Mouse (Mus musculus): ENCODE measurements around the gene Cacna2d1.

Gene Cacna2d1

DNA sequence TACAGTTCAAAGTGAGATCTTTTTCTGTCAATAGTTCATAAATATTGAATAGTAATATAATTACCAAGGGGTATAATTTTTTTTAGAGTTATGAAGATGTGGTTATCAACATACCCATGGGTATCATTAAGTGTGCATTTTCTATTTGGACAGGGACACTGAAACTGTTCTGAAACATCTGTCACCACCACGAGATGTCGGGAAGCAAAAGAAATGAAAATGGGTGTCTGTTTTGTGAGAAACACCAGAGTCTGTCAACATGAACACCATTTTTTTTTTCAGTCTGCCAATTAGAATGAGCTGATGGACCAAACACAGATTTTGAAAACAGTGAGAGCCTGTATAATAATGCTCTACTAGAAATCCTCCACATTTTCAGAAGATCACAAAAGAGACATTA, 153.5 kb downstream of the Cacna2d1 start:
- Histone ChIP-seq H3K4me3 (replicated peaks; ENCODE audit: low read length) (no peak overlapping the region), H3K27me3 (ENCODE audit: insufficient read depth, low read length) (no peaks in the 10 kb centered on the region), H3K9me3 (ENCODE audit: low read length) (no peaks in the 10 kb centered on the region), H3K36me3 (ENCODE audit: insufficient read depth, low read length) (no peaks in the 10 kb centered on the region), H3K4me1 (replicated peaks; ENCODE audit: low read depth, low read length) (no peaks in the 10 kb centered on the region)
- no peak for TF ChIP-seq CTCF (conservative IDR thresholded peaks at IDR 0.05; ENCODE audit: low read length)
- TF ChIP-seq NANOG (IDR thresholded peaks at IDR 0.05; ENCODE audit: borderline replicate concordance, low read length): no peak
- TF ChIP-seq POU5F1 (IDR thresholded peaks at IDR 0.05; ENCODE audit: borderline replicate concordance, low read length): no peak

DNA sequence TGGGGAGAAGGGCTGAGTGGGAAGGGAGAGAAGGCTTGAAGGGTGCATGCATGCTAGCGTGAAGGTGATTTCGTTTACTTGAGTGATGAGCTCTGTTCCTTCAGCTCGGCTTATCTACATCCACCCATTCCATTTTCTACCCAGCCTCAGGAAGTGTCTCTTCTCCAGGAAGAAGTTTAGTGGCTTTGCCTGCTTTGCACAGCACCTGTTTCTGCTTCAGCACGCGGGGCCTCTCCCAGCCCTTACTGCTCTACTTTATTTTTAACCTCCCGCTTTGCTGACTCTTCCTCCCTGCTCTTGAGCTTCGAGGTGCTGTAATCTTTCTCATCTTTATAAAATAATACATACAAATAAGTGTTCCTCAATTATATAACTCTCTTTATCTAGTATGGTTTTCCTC, 158.0 kb downstream of the Cacna2d1 start:
- Histone ChIP-seq H3K9me3 (ENCODE audit: low read length) (no peaks in the 10 kb centered on the region), H3K27me3 (ENCODE audit: insufficient read depth, low read length) (no peaks in the 10 kb centered on the region), H3K4me1 (replicated peaks; ENCODE audit: low read depth, low read length) (no peaks in the 10 kb centered on the region), H3K4me3 (replicated peaks; ENCODE audit: low read length) (no peak overlapping the region), H3K36me3 (ENCODE audit: insufficient read depth, low read length) (no peaks in the 10 kb centered on the region)
- TF ChIP-seq NANOG (IDR thresholded peaks at IDR 0.05; ENCODE audit: borderline replicate concordance, low read length): no peak
- no peak for TF ChIP-seq CTCF (conservative IDR thresholded peaks at IDR 0.05; ENCODE audit: low read length)
- TF ChIP-seq POU5F1 (IDR thresholded peaks at IDR 0.05; ENCODE audit: borderline replicate concordance, low read length): no peak

DNA sequence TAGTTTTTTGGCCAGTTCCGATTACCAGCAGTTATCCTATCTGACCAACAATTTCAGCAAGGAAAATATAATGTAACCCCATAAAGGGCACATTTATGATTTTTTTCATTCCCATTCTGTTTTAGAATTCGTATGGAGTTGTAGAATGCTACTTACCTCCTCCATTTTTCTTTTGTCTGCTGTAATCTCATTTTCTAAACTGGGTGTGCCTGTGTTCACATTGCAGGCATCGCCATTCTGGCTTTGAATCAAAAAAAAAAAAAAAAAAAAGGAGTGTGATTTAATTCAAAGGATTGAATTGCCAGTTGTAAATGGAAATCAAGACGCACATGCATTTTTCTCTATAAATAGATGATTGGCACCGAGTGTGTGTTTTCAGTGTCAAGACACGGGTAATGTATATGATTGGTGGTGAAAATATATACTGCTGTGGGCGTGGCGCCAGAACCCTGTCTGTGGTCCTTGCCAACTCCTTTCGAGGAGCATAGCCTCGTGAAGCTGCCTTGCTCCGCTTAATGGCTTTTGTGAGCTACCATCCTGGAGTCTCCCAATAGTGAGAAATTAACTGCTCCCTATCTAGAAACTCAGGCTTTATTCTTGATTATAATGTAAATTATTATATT, 158.7 kb downstream of the Cacna2d1 start:
- H3K4me3 ChIP-seq (replicated peaks; ENCODE audit: low read length): no peak overlapping the region
- H3K27me3 ChIP-seq (ENCODE audit: insufficient read depth, low read length): no peaks in the 10 kb centered on the region
- no peaks in the 10 kb centered on the region for H3K9me3 ChIP-seq (ENCODE audit: low read length)
- TF ChIP-seq POU5F1 (IDR thresholded peaks at IDR 0.05; ENCODE audit: borderline replicate concordance, low read length): no peak
- TF ChIP-seq NANOG (IDR thresholded peaks at IDR 0.05; ENCODE audit: borderline replicate concordance, low read length): no peak
- TF ChIP-seq CTCF (conservative IDR thresholded peaks at IDR 0.05; ENCODE audit: low read length): no peak
- H3K4me1 ChIP-seq (replicated peaks; ENCODE audit: low read depth, low read length): no peaks in the 10 kb centered on the region
- no peaks in the 10 kb centered on the region for H3K36me3 ChIP-seq (ENCODE audit: insufficient read depth, low read length)

DNA sequence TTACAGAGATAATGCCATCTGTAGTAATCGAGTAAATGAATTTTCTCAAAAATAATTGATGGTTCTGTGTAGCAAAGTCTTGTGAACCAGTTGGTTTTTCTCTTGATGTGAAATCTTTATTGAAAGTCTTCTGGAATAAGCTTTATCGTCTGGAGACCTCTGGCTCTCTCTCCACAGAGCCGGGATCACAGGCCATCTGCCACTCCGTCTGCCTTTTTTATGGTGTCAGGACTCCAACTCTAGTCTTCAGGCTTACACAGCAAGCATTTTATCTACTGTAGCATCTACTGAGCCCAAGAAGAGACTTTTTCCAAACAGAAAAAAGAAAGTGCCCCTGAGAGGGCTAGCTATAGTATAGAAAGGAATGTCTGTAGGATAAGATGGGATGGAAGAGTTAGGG, 160.9 kb downstream of the Cacna2d1 start:
- no peaks in the 10 kb centered on the region for H3K36me3 ChIP-seq (ENCODE audit: insufficient read depth, low read length)
- no peaks in the 10 kb centered on the region for H3K27me3 ChIP-seq (ENCODE audit: insufficient read depth, low read length)
- H3K4me3 ChIP-seq (replicated peaks; ENCODE audit: low read length): no peak overlapping the region
- no peaks in the 10 kb centered on the region for H3K4me1 ChIP-seq (replicated peaks; ENCODE audit: low read depth, low read length)
- no peaks in the 10 kb centered on the region for H3K9me3 ChIP-seq (ENCODE audit: low read length)
- no peak for TF ChIP-seq POU5F1 (IDR thresholded peaks at IDR 0.05; ENCODE audit: borderline replicate concordance, low read length)
- no peak for TF ChIP-seq NANOG (IDR thresholded peaks at IDR 0.05; ENCODE audit: borderline replicate concordance, low read length)
- no peak for TF ChIP-seq CTCF (conservative IDR thresholded peaks at IDR 0.05; ENCODE audit: low read length)

DNA sequence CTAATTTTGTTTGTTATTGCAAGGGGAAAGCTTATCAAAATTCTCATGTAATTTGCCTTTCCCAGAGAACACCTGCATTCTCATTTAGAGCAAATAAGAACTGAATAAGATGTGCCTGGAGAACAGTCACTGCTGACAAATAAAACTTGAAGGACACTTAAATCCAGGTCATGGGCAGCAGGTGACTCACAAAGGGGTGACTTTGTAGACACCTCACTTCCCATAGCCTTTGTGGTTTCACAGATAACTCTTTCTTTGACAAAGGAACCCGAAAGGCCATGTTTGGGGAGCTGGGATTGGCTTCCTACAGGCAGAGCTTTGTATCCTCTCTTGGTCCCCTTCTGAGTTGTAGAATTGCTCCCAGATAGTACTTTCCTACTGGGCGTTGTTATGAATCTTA, 164.3 kb downstream of the Cacna2d1 start:
- no peaks in the 10 kb centered on the region for H3K9me3 ChIP-seq (ENCODE audit: low read length)
- H3K36me3 ChIP-seq (ENCODE audit: insufficient read depth, low read length): no peaks in the 10 kb centered on the region
- no peaks in the 10 kb centered on the region for H3K27me3 ChIP-seq (ENCODE audit: insufficient read depth, low read length)
- no peaks in the 10 kb centered on the region for H3K4me1 ChIP-seq (replicated peaks; ENCODE audit: low read depth, low read length)
- H3K4me3 ChIP-seq (replicated peaks; ENCODE audit: low read length): no peak overlapping the region
- TF ChIP-seq CTCF (conservative IDR thresholded peaks at IDR 0.05; ENCODE audit: low read length) (no peak), POU5F1 (IDR thresholded peaks at IDR 0.05; ENCODE audit: borderline replicate concordance, low read length) (no peak), NANOG (IDR thresholded peaks at IDR 0.05; ENCODE audit: borderline replicate concordance, low read length) (no peak)

DNA sequence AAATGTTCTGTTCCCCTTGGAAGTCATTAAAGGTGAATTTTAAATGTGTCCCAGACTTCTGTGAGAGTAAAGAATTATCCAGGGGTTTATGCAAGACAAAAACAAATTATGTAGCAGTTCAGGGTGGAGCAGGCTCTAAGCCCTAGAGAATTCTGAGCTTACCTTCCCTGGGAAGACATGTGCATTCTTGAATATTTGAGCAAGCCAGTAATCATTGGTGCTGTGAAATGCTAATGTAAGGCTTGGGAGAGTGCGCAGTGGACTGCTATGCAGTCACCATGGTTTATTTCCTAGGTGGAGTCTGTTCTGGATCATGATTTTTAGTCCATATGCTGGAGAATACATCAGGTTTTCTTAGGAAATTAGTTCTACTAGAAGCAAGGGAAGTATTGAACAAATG, 167.3 kb downstream of the Cacna2d1 start:
- H3K4me3 ChIP-seq (replicated peaks; ENCODE audit: low read length): no peak overlapping the region
- TF ChIP-seq POU5F1 (IDR thresholded peaks at IDR 0.05; ENCODE audit: borderline replicate concordance, low read length) (no peak), CTCF (conservative IDR thresholded peaks at IDR 0.05; ENCODE audit: low read length) (no peak), NANOG (IDR thresholded peaks at IDR 0.05; ENCODE audit: borderline replicate concordance, low read length) (no peak)

DNA sequence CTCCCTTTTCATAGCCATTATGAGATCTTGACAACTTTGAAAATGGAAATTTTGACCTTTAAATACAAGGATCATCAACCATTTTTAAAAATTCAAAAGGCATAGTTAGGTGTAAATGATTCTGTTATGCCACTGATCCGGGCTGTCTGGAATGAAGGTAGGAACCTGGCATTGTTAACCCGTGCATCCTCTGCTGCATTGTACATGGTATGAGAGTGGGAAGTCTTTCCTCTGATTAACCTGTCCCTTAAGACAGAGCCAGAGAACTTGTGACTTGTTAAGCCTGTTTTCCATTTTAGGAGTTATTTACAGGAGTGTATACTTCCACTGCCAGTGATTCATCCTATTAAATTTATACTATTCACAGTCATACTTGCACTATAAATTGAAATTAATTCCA, 171.2 kb downstream of the Cacna2d1 start:
- H3K4me1 ChIP-seq (replicated peaks; ENCODE audit: low read depth, low read length): no peaks in the 10 kb centered on the region
- no peak overlapping the region for H3K4me3 ChIP-seq (replicated peaks; ENCODE audit: low read length)
- no peaks in the 10 kb centered on the region for H3K9me3 ChIP-seq (ENCODE audit: low read length)
- no peak for TF ChIP-seq CTCF (conservative IDR thresholded peaks at IDR 0.05; ENCODE audit: low read length)
- no peak for TF ChIP-seq POU5F1 (IDR thresholded peaks at IDR 0.05; ENCODE audit: borderline replicate concordance, low read length)
- TF ChIP-seq NANOG (IDR thresholded peaks at IDR 0.05; ENCODE audit: borderline replicate concordance, low read length): no peak
- no peaks in the 10 kb centered on the region for H3K36me3 ChIP-seq (ENCODE audit: insufficient read depth, low read length)
- H3K27me3 ChIP-seq (ENCODE audit: insufficient read depth, low read length): no peaks in the 10 kb centered on the region

More for the DNA sequence above, 167.3 kb downstream of the Cacna2d1 start:
- Histone ChIP-seq H3K27me3 (ENCODE audit: insufficient read depth, low read length) (no peaks in the 10 kb centered on the region), H3K36me3 (ENCODE audit: insufficient read depth, low read length) (no peaks in the 10 kb centered on the region), H3K4me1 (replicated peaks; ENCODE audit: low read depth, low read length) (no peaks in the 10 kb centered on the region), H3K9me3 (ENCODE audit: low read length) (no peaks in the 10 kb centered on the region)

DNA sequence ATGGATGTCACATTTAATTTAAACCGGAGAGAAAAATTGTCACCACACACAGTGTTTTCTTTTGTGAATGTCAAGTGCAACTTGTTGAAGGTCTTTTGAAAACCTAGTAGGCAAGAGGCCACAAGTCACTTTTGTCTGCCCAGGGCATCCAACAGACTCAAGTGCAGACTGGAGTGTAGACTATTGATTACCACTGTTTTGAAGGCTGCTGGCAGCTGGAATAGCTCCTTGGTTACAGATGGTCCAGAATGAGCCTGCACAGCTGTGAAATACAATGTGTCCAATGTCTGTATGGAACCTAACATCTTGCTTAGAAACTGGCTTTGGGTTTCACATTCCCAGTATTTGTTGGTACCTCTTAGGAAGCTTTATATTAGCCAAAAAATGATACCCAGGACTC, 176.2 kb downstream of the Cacna2d1 start:
- no peaks in the 10 kb centered on the region for H3K27me3 ChIP-seq (ENCODE audit: insufficient read depth, low read length)
- H3K4me3 ChIP-seq (replicated peaks; ENCODE audit: low read length): no peak overlapping the region
- TF ChIP-seq NANOG (IDR thresholded peaks at IDR 0.05; ENCODE audit: borderline replicate concordance, low read length) (no peak), POU5F1 (IDR thresholded peaks at IDR 0.05; ENCODE audit: borderline replicate concordance, low read length) (no peak), CTCF (conservative IDR thresholded peaks at IDR 0.05; ENCODE audit: low read length) (no peak)
- no peaks in the 10 kb centered on the region for H3K4me1 ChIP-seq (replicated peaks; ENCODE audit: low read depth, low read length)
- no peaks in the 10 kb centered on the region for H3K36me3 ChIP-seq (ENCODE audit: insufficient read depth, low read length)
- H3K9me3 ChIP-seq (ENCODE audit: low read length): no peaks in the 10 kb centered on the region

DNA sequence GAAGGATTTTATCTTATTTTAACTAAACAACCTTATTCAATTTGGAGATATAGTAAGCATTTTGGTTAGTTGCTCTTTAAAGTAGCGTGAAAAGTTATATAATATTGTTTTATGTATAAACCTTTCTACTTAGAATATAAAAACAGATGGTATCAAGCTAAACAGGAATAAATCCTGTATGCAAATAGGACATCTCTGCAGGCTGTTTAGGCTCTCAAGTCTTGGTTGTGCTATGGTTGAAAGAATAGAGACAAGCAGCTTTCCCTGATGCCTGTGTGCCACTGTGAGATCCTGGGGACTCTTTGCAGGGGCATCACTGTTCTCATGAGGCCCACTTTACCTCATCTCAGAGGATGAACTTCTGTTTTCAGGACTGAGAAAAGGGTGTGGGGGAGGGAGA, 179.4 kb downstream of the Cacna2d1 start:
- Histone ChIP-seq H3K27me3 (ENCODE audit: insufficient read depth, low read length) (no peaks in the 10 kb centered on the region), H3K9me3 (ENCODE audit: low read length) (no peaks in the 10 kb centered on the region), H3K4me1 (replicated peaks; ENCODE audit: low read depth, low read length) (no peaks in the 10 kb centered on the region), H3K4me3 (replicated peaks; ENCODE audit: low read length) (no peak overlapping the region), H3K36me3 (ENCODE audit: insufficient read depth, low read length) (no peaks in the 10 kb centered on the region)
- TF ChIP-seq POU5F1 (IDR thresholded peaks at IDR 0.05; ENCODE audit: borderline replicate concordance, low read length) (no peak), CTCF (conservative IDR thresholded peaks at IDR 0.05; ENCODE audit: low read length) (no peak), NANOG (IDR thresholded peaks at IDR 0.05; ENCODE audit: borderline replicate concordance, low read length) (no peak)

Data from E14TG2a.4 (cell line).